Mouse (Mus musculus): ENCODE data around the gene Macc1.

The Macc1 gene

DNA sequence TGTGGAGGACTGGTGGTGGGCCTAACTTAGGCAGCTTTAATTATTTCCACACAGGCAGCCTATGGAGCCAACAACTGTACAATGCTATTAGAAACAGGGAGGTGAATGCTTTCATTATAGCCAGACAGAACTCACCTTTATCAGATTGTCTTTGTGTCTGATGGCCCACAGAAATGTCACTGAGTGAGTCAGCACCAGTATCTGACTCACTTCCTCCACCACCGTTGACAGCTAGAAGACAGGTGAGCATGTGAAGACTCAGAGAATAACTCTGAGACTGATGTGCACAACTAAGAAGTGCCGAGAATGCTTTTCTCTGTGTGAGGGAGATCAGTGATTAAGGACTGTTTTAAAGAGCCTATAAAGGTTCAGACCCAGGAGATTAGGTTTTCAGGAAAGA lies 73.9 kb downstream of the Macc1 start:
- DNase-seq (ENCODE audit: extremely low spot score), result no peak

DNA sequence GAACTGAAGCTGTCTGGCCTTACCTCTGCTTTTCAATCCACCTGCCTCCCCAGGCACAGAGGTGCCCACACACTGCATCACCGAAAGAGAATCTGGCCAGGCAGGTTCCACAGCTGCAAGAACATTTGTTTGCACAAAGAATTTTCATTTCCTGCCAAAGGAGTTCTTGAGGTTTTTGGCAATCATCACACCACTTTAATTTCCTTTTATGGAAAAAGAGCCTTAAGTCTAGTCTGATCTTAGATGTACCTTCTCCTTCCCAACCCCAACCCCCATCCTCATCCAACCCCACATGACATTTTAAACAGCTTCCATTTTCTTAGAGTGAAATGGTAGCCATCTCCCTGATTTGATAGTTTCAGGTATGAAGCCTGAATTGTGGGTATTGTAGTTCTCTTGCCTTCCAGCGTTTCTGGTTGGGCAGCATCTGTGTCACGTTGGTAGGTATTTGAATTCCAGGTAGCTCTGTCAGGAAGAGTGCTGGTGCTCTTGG lies 76.2 kb downstream of the Macc1 start:
- DNase-seq (ENCODE audit: extremely low spot score), result peak; percentile 10

DNA sequence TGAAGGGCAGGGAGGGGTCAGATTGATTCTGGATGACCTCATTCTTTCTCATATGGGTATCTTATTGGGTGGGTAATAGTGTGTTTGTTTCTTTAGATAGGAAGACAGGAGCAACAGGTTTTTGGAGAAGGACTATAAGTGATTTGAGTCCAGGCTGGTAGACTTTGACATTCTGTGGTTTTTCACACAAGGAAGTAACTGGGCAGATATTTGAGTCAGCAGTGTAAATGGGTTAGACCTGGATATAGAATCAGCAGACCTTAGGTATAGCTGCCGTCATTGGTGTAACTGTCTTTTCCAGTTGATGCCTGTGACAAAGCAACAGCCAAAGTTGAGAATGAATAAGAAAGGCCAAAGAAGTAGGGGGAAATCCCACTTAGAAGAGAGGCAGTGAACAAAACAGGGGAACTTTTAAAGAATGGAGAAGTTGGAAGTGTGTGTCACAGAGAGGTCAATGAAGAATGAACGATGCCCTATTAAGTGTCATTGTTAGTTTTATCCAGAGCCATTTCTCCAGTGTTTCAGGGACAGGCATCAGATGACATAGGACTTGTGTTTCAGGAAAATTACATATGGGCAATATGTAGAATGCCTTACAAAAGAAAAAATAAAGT lies 84.1 kb downstream of the Macc1 start:
- no peak for DNase-seq (ENCODE audit: extremely low spot score)

DNA sequence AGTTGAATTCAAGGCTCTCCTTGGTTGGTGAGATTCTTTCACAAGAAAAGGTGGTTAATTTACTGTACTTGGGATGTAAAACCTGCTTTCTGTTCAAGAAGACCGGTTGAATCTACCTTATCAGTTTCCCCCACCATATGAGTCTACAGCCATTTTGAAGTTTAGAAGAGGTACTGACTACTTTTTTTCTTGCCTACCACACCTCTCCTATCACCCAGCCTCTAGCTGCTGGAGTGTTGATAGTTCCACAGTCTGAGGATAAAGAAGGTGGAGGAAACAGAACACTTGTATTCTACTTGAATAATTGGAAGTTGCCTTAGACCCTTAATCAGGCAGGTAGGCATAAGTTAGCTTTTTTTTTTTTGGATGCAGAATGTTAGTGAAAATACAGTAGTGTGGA lies 88.2 kb downstream of the Macc1 start:
- DNase-seq (ENCODE audit: extremely low spot score), result no peak

DNA sequence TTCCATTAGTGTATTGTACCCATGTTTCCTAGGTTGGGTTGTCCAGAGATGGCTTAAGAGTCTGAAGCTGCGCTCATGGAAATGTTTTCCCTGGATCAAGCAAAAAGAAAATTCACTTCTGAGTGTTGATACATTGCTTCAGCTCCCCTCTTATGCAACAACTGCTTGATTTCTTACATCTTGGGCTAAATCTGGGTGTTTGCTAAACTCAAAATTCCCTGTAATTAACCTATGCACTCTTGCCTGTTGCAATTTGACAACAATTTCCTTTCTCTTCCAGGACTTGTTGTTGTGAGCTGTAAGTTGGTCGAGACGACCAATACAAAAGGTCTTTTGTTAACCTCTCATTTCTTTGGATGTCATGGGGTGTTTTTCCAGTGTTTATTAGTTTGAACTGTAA lies 88.7 kb downstream of the Macc1 start:
- no peak for DNase-seq (ENCODE audit: extremely low spot score)

DNA sequence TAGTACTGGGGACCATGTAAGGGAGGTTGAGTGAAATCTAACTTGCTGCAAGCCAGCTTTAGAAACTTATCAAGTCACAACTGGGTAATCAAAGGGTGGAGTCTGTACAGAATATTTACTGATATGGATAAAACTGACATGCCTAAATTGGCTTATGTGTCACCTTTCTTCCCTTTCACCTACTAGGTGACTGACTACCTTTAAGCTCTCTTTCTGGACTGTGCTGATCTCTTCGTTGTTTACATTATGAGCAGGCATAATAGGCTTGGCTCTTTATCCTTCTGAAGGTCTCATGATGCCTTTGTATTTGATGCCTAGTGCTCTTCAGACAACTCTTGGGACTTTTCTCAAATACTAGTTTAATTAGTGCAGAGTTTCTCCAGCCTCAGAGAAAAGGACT lies 90.7 kb downstream of the Macc1 start:
- no peak for DNase-seq (ENCODE audit: extremely low spot score)

DNA sequence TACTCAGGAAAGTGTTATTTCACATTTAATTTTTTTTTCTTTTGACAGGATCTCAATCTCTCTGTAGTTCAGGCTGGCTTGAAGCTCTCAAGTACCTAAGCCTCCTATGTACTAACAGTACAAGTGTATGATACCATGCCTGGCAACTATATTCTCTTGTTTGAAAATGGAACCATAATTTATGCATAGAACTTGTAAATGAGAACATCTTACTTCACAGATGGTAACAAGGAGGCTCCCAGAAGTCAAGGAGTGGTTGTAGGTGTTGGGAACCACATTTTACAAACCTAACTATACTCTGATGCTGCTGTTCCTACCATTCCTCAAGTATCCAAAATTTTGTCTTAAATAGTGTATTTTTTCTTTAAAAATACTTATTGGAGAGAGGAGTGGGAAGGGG lies 96.5 kb downstream of the Macc1 start:
- no peak for DNase-seq (ENCODE audit: extremely low spot score)

DNA sequence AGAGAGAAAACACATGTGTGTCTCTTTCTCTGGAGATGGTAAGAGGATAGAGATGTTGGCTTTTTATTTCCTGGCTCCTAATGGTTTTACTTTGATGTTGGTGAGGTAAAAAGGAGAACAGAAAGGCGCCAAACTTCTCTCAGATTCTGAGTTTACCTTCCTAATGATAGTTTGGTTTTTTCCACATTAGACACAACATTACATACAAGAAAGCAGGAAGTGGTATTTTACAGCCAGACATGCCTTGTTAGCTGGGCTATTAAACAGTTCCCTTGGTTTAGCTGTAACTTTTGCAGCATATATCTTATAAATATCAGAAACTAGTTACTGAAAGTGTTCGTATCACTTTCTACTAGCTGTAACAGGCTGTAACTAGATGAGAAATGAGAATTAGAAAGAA lies 96.9 kb downstream of the Macc1 start:
- no peak for DNase-seq (ENCODE audit: extremely low spot score)

DNA sequence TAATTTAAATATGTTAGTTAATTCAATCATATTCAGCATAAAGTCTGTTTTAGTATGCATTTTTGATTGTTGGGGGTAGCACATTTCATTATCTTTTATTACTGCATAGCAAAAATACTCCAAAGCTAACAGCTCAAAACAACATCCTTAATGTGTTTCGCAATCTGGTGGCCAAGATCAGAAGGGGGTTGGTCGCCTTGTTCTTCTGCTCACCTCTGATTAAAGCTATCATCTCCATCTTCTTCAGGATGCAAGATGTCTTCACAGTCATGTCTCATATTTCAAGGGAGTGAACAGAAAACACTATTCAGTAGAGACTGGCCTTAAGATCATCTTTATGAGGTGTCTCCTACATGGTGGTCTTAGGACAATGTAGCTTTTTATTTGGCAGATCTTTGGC lies 97.9 kb downstream of the Macc1 start:
- no peak for DNase-seq (ENCODE audit: extremely low spot score)

DNA sequence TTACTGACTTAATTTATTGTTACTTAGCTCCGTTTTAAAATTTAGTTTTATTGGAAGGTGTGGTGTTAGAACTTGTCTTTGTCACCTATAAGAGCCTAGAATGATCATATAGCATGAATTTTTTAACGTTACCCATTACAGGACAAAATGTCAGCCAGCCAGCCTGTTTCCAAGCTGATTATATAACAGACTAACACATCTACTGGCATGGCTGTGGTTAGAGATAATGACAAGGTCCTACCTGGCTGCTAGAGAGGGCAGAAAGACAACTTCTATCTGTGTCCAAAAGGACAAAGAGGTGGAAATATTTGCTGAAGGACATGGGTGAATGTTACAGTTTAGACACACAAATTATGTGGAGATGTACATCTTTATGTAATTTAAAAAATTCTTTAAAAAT lies 101.8 kb downstream of the Macc1 start:
- DNase-seq (ENCODE audit: extremely low spot score), result no peak

DNA sequence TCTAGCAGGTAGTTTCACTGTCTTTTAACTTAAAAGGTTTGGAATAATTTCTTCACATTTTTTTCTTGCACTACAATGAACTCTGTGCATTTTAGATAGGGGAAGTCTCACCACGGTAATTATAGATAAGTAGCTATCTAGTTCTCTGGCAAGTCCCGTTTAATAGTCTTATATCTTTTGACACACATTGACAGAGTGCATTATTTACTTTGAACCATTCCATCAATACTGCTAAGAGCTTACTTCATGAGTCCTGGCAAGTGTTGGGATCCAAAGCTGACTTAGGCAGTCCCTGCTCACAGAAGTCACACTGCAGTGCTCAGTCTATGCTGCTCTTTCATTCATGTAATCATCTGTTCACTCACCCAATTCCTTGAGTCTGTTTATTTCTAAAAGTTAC lies 111.7 kb downstream of the Macc1 start:
- DNase-seq (ENCODE audit: extremely low spot score), result no peak

DNA sequence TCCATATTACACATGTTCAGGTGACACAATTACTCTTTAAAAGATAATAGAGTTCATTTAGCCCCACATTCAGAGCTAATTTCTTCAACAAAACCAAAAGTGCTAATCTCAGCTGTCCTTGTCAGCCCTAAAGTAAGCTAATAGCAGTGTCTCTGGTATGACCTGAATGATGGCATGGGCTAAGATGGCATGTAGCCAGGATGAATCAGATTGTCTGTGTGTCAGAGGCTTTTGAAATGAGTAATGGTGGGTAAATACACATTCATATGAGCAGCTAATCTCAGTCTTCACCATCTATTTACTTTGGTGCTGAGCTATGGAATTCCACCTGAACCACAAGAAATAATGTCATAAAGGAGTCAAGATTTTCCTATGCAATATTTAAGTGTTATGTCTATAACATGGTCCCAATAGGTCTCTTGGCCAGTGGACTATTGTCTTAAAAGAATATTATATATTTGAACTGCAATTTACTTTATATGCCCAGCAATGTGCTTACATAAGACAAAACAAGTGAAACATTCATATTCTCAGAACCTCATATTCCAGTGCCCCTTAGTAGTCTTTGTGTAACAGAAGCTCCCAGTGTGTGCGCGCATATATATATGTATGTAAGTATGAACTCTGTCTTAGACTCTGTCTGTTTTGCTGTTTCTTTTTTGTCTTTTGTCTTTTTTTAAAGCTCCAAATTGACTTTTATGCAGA lies 112.3 kb downstream of the Macc1 start:
- DNase-seq (ENCODE audit: extremely low spot score), result no peak

DNA sequence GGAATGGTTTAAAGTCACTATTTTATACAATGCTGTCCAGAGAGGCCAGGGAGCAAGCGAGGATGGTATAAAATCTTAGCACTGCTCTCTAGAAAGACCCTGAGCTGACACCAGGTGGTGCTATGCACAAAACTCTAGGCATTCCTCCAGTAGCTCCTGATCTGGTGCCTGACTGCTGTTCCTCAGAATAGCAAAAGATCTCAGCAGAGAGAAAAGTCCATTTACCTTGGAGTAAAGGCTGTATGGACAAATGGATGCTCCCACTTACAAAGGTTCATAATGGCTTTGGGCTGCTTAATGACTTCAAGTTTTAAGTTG lies 112.8 kb downstream of the Macc1 start:
- peak; percentile 47 for DNase-seq (ENCODE audit: extremely low spot score)

DNA sequence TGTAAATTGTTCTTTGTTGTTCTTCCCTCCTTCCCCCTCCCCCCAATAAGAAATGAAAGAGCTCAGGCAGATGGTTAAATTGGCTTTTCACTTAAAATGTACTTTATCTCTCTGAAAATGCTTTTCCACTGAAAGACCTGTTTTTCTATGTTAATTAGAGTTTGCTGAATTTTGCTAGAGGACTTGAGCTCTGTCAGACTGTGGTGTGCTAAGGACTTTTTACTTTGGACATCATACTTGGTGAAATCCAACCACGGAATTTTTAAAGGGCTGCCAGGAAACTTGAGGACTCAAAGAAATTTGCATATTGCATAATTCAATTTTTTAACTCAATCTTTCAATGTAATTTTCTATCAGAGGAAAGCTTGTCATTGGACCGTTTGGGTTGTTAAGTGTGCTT lies 126.7 kb downstream of the Macc1 start:
- no peak for DNase-seq (ENCODE audit: extremely low spot score)

DNA sequence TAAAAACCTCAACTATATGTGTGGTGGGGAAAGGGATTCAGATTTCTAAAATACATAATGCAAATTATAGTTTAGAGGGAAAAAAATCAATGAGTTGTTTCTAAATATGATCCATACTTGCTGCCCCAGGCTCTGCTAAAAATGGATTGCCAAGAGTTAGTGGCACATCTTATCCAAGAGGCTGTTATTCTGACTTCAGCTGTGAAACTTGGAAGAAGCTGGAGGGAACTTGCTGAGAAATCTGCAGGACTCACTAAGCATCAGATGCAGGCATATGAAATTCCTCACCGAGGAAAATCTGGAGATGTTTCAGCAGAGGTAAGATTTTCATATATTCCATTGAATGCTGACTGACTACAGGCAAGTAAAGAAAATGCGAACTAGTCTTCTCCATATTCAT lies 136.0 kb downstream of the Macc1 start:
- DNase-seq (ENCODE audit: extremely low spot score), result no peak

DNA sequence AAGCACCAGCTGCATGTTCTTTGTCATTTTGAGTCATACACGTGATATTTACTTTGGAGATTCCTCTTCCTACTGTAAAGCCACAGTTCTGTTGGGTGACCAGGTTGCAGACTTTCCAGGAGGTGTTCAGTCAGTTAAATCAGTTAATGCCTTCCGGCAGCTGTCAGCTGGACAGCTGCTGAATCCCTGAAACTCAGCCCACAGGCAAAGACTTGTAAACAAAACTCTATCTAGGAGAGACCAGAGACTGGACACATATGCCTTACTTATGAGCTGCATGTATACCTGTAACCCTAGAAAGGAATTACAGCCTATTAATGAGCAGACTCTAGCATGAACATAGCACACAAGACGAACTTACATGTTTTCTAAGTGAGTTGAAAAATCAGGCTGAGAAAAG lies 137.2 kb downstream of the Macc1 start:
- no peak for DNase-seq (ENCODE audit: extremely low spot score)

DNA sequence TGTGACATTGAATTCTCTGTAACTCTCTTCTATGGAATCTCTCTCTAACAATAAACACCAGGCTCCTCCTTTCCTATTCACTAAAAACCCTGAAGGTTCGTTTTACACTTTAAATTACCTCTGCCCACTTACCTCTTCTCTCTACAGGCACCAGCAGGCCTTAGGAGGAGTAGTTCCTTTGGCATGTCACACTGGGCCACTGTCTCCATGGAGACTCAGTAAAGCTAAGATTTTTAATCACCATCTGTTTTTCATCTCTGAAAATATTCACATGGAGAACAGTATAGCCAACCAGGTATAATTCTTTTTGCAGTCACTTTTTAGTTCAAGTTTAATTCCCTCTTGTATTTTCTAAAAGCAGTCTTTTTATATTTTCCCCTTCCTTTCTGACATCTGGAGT lies 140.0 kb downstream of the Macc1 start:
- DNase-seq (ENCODE audit: extremely low spot score), result no peak

DNA sequence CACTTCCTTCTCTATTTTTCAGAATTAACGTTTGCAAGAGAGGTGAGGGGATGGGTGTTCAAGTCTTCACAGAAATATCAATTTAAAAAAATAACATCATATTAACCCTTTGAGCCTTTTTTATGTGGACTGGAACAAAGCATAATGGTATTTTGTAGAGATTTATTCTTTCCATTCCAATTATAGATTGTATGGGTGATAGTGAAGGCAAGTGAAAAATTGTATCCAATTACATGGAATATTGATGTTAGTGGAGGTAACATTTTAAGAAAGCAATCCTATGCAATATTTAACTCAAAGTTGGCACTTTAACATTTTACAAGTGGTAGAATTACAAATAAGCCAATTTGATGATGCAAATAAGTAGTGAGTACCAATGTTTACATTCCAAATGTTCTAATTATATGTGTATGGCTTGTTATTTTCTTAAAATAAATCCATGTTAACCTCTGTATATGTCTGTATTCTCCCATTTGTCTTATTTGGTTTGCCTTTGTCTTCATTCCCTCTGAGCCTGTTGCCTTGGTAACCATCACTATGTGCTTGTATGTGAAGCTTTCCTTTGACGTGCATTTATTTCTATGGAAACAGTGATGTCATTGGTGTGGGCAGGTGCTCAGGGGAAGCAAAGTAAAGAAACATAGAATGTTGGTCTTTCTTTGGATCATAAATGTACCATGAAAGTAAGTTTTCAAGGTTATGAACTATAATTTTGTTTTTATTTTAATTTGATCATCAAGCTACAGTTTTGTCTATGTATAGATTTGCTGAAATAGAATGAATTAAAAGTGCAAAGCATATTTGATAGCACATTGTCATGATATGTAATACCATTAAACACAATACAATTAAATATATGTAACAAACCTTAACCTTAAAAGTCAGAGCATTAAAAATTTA lies 150.2 kb downstream of the Macc1 start:
- DNase-seq (ENCODE audit: extremely low spot score), result peak; percentile 8

DNA sequence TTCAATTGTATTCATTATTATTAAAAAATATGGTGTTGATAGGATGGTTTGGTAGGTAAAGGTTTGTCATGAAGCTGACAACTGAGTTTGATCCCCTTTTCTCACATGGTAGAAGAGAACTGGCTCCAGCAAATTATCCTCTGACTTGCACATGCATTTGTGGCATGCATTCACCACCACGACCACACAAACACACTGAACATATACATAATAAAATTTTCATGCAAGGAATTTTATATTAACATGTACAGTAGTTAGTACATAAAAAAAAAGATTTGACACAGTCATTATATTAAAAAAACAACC lies 150.8 kb downstream of the Macc1 start:
- no peak for DNase-seq (ENCODE audit: extremely low spot score)

DNA sequence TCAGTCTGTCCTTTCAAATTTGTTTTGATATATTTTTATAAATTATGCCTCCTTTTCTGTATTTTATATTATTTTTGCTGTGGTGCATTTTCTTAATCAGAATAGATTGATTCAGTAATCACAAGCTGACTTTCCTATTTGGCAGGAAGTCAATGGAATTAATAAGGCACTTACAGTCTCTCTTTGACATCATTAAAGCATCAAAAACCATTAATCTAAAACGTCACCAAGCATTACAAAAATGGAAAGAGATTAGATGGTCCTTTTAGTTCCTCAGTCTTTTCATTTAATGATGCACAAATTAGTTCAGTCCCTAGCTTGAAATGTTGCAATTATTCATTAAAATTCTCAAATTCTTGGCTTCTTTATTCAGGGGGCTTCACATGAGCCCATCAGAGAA lies 153.6 kb downstream of the Macc1 start:
- no peak for DNase-seq (ENCODE audit: extremely low spot score)

DNA sequence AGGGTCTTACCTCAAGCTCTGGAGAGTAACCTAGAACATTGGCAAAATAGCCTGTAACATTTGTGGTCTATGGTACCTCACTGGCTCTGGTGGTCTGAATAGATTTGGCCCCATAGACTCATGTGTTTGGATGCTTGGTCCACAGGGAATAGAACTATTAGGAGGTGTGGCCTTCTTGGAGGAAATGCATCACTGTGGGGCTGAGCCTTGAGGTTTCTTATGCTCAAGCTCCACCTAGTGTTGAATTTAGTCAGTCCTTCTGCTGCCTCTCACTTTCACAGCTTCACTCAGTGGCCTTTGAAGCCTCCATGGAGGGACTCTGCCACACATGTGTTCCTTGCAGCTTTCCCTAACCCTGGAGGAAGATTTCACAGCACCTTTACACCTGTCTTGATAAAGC lies 156.2 kb downstream of the Macc1 start:
- DNase-seq (ENCODE audit: extremely low spot score), result peak; percentile 15

DNA sequence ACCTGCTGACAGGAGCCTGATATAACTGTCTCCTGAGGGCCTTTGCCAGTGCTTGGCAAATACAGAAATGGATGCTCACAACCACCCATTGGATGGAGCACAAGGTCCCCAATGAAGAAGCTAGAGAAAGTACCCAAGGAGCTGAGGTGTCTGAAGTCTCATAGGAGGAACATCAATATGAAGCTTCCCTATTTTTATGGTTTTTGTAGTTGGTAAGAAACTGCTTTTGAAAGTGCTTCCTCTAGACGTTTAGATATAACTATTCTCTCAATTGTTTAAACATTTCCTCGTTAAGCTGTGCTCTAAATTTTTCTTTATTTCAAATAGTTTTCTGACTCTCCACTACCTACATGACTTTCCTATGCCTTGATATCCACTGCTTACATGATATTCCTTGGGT lies 169.2 kb downstream of the Macc1 start:
- no peak for DNase-seq (ENCODE audit: extremely low spot score)
